Mouse (Mus musculus): Measurements from ENCODE around the gene Atxn7l2. TPM values are rescaled to one million over a fixed set of nuclear protein-coding genes. Genes with fewer than 3 reads are reported as not detected.

Gene Atxn7l2
- polyA plus RNA-seq (2012; rRNA removed), result 37.0 and 45.2 TPM in 2 replicates
- 22.9 and 23.7 TPM in 2 replicates for polyA plus RNA-seq (2014; fragmentation: Nextera tagmentation; extraction: Ambion mirVana)

GRCm38 (mm10) chr3:108210771-108211139, at the start of gene Atxn7l2:
Gene Atxn7l2 (minus strand): TSS chr3:108210934.
- peak; percentile 79 for ATAC-seq (ENCODE audit: low FRiP score, low read depth)

GRCm38 (mm10) chr3:108259319-108259718, 48.6 kb upstream of the Atxn7l2 start:
- no peaks in the 10 kb centered on the region for H3K27me3 ChIP-seq (ENCODE audit: control insufficient read depth, insufficient read depth, low read length)
- peaks cover 14% of the 10 kb centered on the region; the same call in 1 of the 2 replicates for H3K4me1 ChIP-seq (ENCODE audit: control insufficient read depth, insufficient read depth, low read length)
- no peak for TF ChIP-seq POLR2A (IDR thresholded peaks at IDR 0.05; ENCODE audit: borderline replicate concordance, extremely low read depth, insufficient read depth, insufficient read length)
- no peak overlapping the region for H3K4me2 ChIP-seq (replicated peaks; ENCODE audit: low read depth, low read length, severe bottlenecking)
- 84% methylated on average over 3 of the region's 3 CpGs for WGBS
- no peak for DNase-seq (ENCODE audit: low spot score)
- H3K9me3 ChIP-seq (ENCODE audit: control insufficient read depth, low read length), result no peaks in the 10 kb centered on the region
- peaks cover 18% of the 10 kb centered on the region; the same call in 1 of the 2 replicates for H3K36me3 ChIP-seq (ENCODE audit: control insufficient read depth, insufficient read depth, low read length)
- no peak overlapping the region for H3K27ac ChIP-seq (replicated peaks; ENCODE audit: low read depth, low read length)
- no peak for ATAC-seq (ENCODE audit: low FRiP score, low read depth)
- H3K9ac ChIP-seq (ENCODE audit: low read depth, low read length, severe bottlenecking), result no peak overlapping the region
- H3K4me3 ChIP-seq (replicated peaks; ENCODE audit: low read length), result no peak overlapping the region

More at GRCm38 (mm10) chr3:108210771-108211139, at the start of gene Atxn7l2:
- no peak for DNase-seq (ENCODE audit: low spot score)
- Histone ChIP-seq H3K9ac (ENCODE audit: low read depth, low read length, severe bottlenecking) (peak within 1 kb of the TSS; percentile 88), H3K36me3 (ENCODE audit: control insufficient read depth, insufficient read depth, low read length) (peaks cover 18% of the 10 kb centered on the region), H3K9me3 (ENCODE audit: control insufficient read depth, low read length) (no peaks in the 10 kb centered on the region), H3K4me1 (ENCODE audit: control insufficient read depth, insufficient read depth, low read length) (peaks cover 18% of the 10 kb centered on the region), H3K27me3 (ENCODE audit: control insufficient read depth, insufficient read depth, low read length) (no peaks in the 10 kb centered on the region), H3K4me2 (replicated peaks; ENCODE audit: low read depth, low read length, severe bottlenecking) (peak within 1 kb of the TSS; percentile 87), H3K4me3 (replicated peaks; ENCODE audit: low read length) (peak within 1 kb of the TSS; percentile 65), H3K27ac (replicated peaks; ENCODE audit: low read depth, low read length) (peak within 1 kb of the TSS; percentile 96)
- WGBS, result 1% methylated on average over 14 of the region's 14 CpGs
- TF ChIP-seq POLR2A (IDR thresholded peaks at IDR 0.05; ENCODE audit: borderline replicate concordance, extremely low read depth, insufficient read depth, insufficient read length), result 0 out of 2 replicates have a peak, but pooled peaks have one; percentile 10

GRCm38 (mm10) chr3:108257831-108258500, 47.2 kb upstream of the Atxn7l2 start:
- ATAC-seq (ENCODE audit: low FRiP score, low read depth) (no peak), DNase-seq (ENCODE audit: low spot score) (no peak)
- H3K9ac ChIP-seq (ENCODE audit: low read depth, low read length, severe bottlenecking), result peak overlapping the region; percentile 88
- no peaks in the 10 kb centered on the region for H3K9me3 ChIP-seq (ENCODE audit: control insufficient read depth, low read length)
- H3K36me3 ChIP-seq (ENCODE audit: control insufficient read depth, insufficient read depth, low read length), result peaks cover 11% of the 10 kb centered on the region; the same call in 1 of the 2 replicates
- H3K4me3 ChIP-seq (replicated peaks; ENCODE audit: low read length), result peak overlapping the region; percentile 96
- WGBS, result 69% methylated on average over 3 of the region's 3 CpGs
- H3K27ac ChIP-seq (replicated peaks; ENCODE audit: low read depth, low read length), result no peak overlapping the region
- TF ChIP-seq POLR2A (IDR thresholded peaks at IDR 0.05; ENCODE audit: borderline replicate concordance, extremely low read depth, insufficient read depth, insufficient read length), result no peak
- peaks cover 14% of the 10 kb centered on the region; the same call in 1 of the 2 replicates for H3K4me1 ChIP-seq (ENCODE audit: control insufficient read depth, insufficient read depth, low read length)
- H3K4me2 ChIP-seq (replicated peaks; ENCODE audit: low read depth, low read length, severe bottlenecking), result peak overlapping the region; percentile 79
- no peaks in the 10 kb centered on the region for H3K27me3 ChIP-seq (ENCODE audit: control insufficient read depth, insufficient read depth, low read length)

- Histone ChIP-seq H3K27me3 (ENCODE audit: control insufficient read depth, insufficient read depth, low read length) (no peaks in the 10 kb centered on the region), H3K4me2 (replicated peaks; ENCODE audit: low read depth, low read length, severe bottlenecking) (peak within 1 kb of the TSS; percentile 79), H3K9me3 (ENCODE audit: control insufficient read depth, low read length) (no peaks in the 10 kb centered on the region), H3K27ac (replicated peaks; ENCODE audit: low read depth, low read length) (no peak within 1 kb of the TSS; the same call in 1 of the 2 replicates), H3K4me1 (ENCODE audit: control insufficient read depth, insufficient read depth, low read length) (peaks cover 14% of the 10 kb centered on the region; the same call in 1 of the 2 replicates), H3K36me3 (ENCODE audit: control insufficient read depth, insufficient read depth, low read length) (peaks cover 3% of the 10 kb centered on the region; the same call in 1 of the 2 replicates), H3K9ac (ENCODE audit: low read depth, low read length, severe bottlenecking) (peak within 1 kb of the TSS; percentile 88), H3K4me3 (replicated peaks; ENCODE audit: low read length) (peak within 1 kb of the TSS; percentile 96)
- TF ChIP-seq POLR2A (IDR thresholded peaks at IDR 0.05; ENCODE audit: borderline replicate concordance, extremely low read depth, insufficient read depth, insufficient read length), result no peak
- WGBS, result under 1% methylated on average over 73 of the region's 79 CpGs
- ATAC-seq (ENCODE audit: low FRiP score, low read depth) (peak; percentile 100), DNase-seq (ENCODE audit: low spot score) (peak; percentile 99)
Observed at GRCm38 (mm10) chr3:108256719-108257637, 46.2 kb upstream of the Atxn7l2 start, which contains the start of gene Psma5. Gene Psma5 (plus strand): TSS chr3:108256926.

GRCm38 (mm10) chr3:108246857-108247256, 36.1 kb upstream of the Atxn7l2 start:
- DNase-seq (ENCODE audit: low spot score), result no peak
- H3K9me3 ChIP-seq (ENCODE audit: control insufficient read depth, low read length), result no peaks in the 10 kb centered on the region
- no peaks in the 10 kb centered on the region for H3K27me3 ChIP-seq (ENCODE audit: control insufficient read depth, insufficient read depth, low read length)
- 84% methylated on average over 2 of the region's 2 CpGs for WGBS
- no peak overlapping the region for H3K27ac ChIP-seq (replicated peaks; ENCODE audit: low read depth, low read length)
- no peak overlapping the region for H3K4me3 ChIP-seq (replicated peaks; ENCODE audit: low read length)
- H3K9ac ChIP-seq (ENCODE audit: low read depth, low read length, severe bottlenecking), result no peak overlapping the region
- TF ChIP-seq POLR2A (IDR thresholded peaks at IDR 0.05; ENCODE audit: borderline replicate concordance, extremely low read depth, insufficient read depth, insufficient read length), result no peak
- no peaks in the 10 kb centered on the region for H3K36me3 ChIP-seq (ENCODE audit: control insufficient read depth, insufficient read depth, low read length)
- H3K4me2 ChIP-seq (replicated peaks; ENCODE audit: low read depth, low read length, severe bottlenecking), result no peak overlapping the region
- ATAC-seq (ENCODE audit: low FRiP score, low read depth), result no peak
- no peaks in the 10 kb centered on the region for H3K4me1 ChIP-seq (ENCODE audit: control insufficient read depth, insufficient read depth, low read length)
